Mouse (Mus musculus) kidney, postnatal 0 days (tissue): ENCODE measurements around the gene Meis3. TPM values are rescaled to one million over a fixed set of nuclear protein-coding genes. Genes with fewer than 3 reads are reported as not detected.

Experiments used
- ATAC-seq: fragments of 200-750 bp; cut with Nextera tagmentation; replicated peaks from 2 replicates; pipeline ENCODE4 v1.8.0; 2017; ENCODE audit warnings: low read depth, moderate number of reproducible peaks, moderate TSS enrichment, moderate library complexity; ENCODE audit not compliant: low FRiP score
- DNase-seq: peaks from one replicate; pipeline ENCODE4 v3.0.0-alpha.2; 2016; ENCODE audit warnings: low spot score
- H3K27ac ChIP-seq: fragments of 300-500 bp; sonication (generic); 2 replicates; pipeline ENCODE4 v1.5.1; 2014; ENCODE audit warnings: mild to moderate bottlenecking
- H3K27me3 ChIP-seq: fragments of 300-500 bp; sonication (generic); 2 replicates; pipeline ENCODE4 v1.6.1; 2014; ENCODE audit warnings: low read length, mixed read lengths; ENCODE audit not compliant: insufficient read depth
- H3K36me3 ChIP-seq: fragments of 300-500 bp; sonication (generic); 2 replicates; pipeline ENCODE4 v1.6.1; 2014; ENCODE audit warnings: low read length, mixed read lengths; ENCODE audit not compliant: insufficient read depth
- H3K4me1 ChIP-seq: fragments of 300-500 bp; sonication (generic); replicated peaks from 2 replicates; pipeline ENCODE4 v1.6.1; 2014; ENCODE audit warnings: antibody characterized with exemption, low read length, mixed read lengths; ENCODE audit not compliant: insufficient read depth
- H3K4me2 ChIP-seq: fragments of 300-500 bp; sonication (generic); 2 replicates; pipeline ENCODE4 v1.6.1; 2014; ENCODE audit warnings: mild to moderate bottlenecking, low read length, moderate library complexity, mixed read lengths
- H3K4me3 ChIP-seq: fragments of 300-500 bp; sonication (generic); replicated peaks from 2 replicates; pipeline ENCODE4 v1.5.1; 2014; ENCODE audit warnings: low read depth, low read length
- H3K9ac ChIP-seq: fragments of 300-500 bp; sonication (generic); 2 replicates; pipeline ENCODE4 v1.6.1; 2014; ENCODE audit warnings: low read depth, low read length
- H3K9me3 ChIP-seq: fragments of 300-500 bp; sonication (generic); replicated peaks from 2 replicates; pipeline ENCODE4 v1.6.1; 2016; ENCODE audit warnings: low read length, inconsistent platforms, mixed read lengths
- CTCF ChIP-seq: IDR thresholded peaks from 2 replicates; pipeline ENCODE4 v1.5.1; 2016; ENCODE audit warnings: antibody characterized with exemption, low read depth, mild to moderate bottlenecking, moderate library complexity
- WGBS: fragments of 180-500 bp; shearing (Covaris S2); extraction: QIAGEN DNeasy Blood & Tissue Kit; methylation state at CpG from one replicate; pipeline ENCODE4 v1.1.7; 2014; 5-methylcytosine and 5-hydroxymethylcytosine counted together
- polyA plus RNA-seq: library from polyadenylated mRNA; unstranded; fragments of >200 nt; fragmentation: Nextera tagmentation; extraction: Ambion mirVana; gene quantifications from 2 replicates; pipeline ENCODE4 v1.2.1, GENCODE M21; 2015

The Meis3 gene
- polyA plus RNA-seq, 1 experiment from 2014 or later: 12.9 TPM

- 62% methylated on average over 9 of the region's 9 CpGs for WGBS
- no peak for TF ChIP-seq CTCF
- Histone ChIP-seq H3K4me2 (no peak overlapping the region), H3K9ac (no peak overlapping the region), H3K9me3 (no peaks in the 10 kb centered on the region), H3K27me3 (peaks cover 10% of the 10 kb centered on the region; the same call in 1 of the 2 replicates), H3K27ac (no peak overlapping the region), H3K4me3 (no peak overlapping the region), H3K36me3 (no peaks in the 10 kb centered on the region), H3K4me1 (no peaks in the 10 kb centered on the region)
- DNase-seq (no peak), ATAC-seq (no peak)
These were observed 19.6 kb upstream of the Meis3 start for GRCm38 (mm10) chr7:16155132-16155872.

GRCm38 (mm10) chr7:16156105-16156714, 18.7 kb upstream of the Meis3 start:
- Histone ChIP-seq H3K27me3 (peaks cover 10% of the 10 kb centered on the region; the same call in 1 of the 2 replicates), H3K4me1 (no peaks in the 10 kb centered on the region), H3K9ac (no peak overlapping the region), H3K36me3 (no peaks in the 10 kb centered on the region), H3K4me2 (no peak overlapping the region), H3K9me3 (no peaks in the 10 kb centered on the region), H3K4me3 (no peak overlapping the region), H3K27ac (no peak overlapping the region)
- WGBS: 50% methylated on average over 8 of the region's 8 CpGs
- DNase-seq (no peak), ATAC-seq (no peak)
- no peak for TF ChIP-seq CTCF

- Histone ChIP-seq H3K4me3 (no peak overlapping the region), H3K9ac (no peak overlapping the region), H3K4me1 (no peaks in the 10 kb centered on the region), H3K4me2 (peak overlapping the region; percentile 28; the same call in 1 of the 2 replicates), H3K36me3 (no peaks in the 10 kb centered on the region), H3K9me3 (no peaks in the 10 kb centered on the region), H3K27ac (no peak overlapping the region), H3K27me3 (peaks cover 10% of the 10 kb centered on the region; the same call in 1 of the 2 replicates)
- TF ChIP-seq CTCF: no peak
- WGBS: 9% methylated on average over 39 of the region's 39 CpGs
- ATAC-seq (0 out of 2 replicates have a peak, but pooled peaks have one; percentile 23), DNase-seq (no peak)
These were observed 16.2 kb upstream of the Meis3 start for GRCm38 (mm10) chr7:16158735-16159134.

- Histone ChIP-seq H3K4me3 (no peak overlapping the region), H3K27ac (no peak overlapping the region), H3K9me3 (no peaks in the 10 kb centered on the region), H3K9ac (no peak overlapping the region), H3K4me1 (no peaks in the 10 kb centered on the region), H3K27me3 (peaks cover 10% of the 10 kb centered on the region; the same call in 1 of the 2 replicates), H3K36me3 (no peaks in the 10 kb centered on the region), H3K4me2 (no peak overlapping the region)
- ATAC-seq: no peak
- no peak for TF ChIP-seq CTCF
- no peak for DNase-seq
- WGBS: 73% methylated on average over 3 of the region's 3 CpGs
These were observed 14.2 kb upstream of the Meis3 start for GRCm38 (mm10) chr7:16160702-16161101.

GRCm38 (mm10) chr7:16161302-16161701, 13.6 kb upstream of the Meis3 start:
- DNase-seq: no peak
- no peak overlapping the region for H3K9ac ChIP-seq
- H3K4me3 ChIP-seq: no peak overlapping the region
- H3K9me3 ChIP-seq: no peaks in the 10 kb centered on the region
- no peak for ATAC-seq
- H3K36me3 ChIP-seq: no peaks in the 10 kb centered on the region
- no peak overlapping the region for H3K27ac ChIP-seq
- 80% methylated on average over 9 of the region's 9 CpGs for WGBS
- no peaks in the 10 kb centered on the region for H3K4me1 ChIP-seq
- H3K27me3 ChIP-seq: peaks cover 10% of the 10 kb centered on the region; the same call in 1 of the 2 replicates
- no peak for TF ChIP-seq CTCF
- no peak overlapping the region for H3K4me2 ChIP-seq

- DNase-seq: no peak
- Histone ChIP-seq H3K27ac (no peak overlapping the region), H3K4me1 (no peaks in the 10 kb centered on the region), H3K9me3 (no peaks in the 10 kb centered on the region), H3K4me3 (no peak overlapping the region), H3K27me3 (peaks cover 10% of the 10 kb centered on the region; the same call in 1 of the 2 replicates), H3K4me2 (no peak overlapping the region), H3K9ac (no peak overlapping the region), H3K36me3 (no peaks in the 10 kb centered on the region)
- ATAC-seq: no peak
- 80% methylated on average over 7 of the region's 7 CpGs for WGBS
- TF ChIP-seq CTCF: no peak
These were observed 12.9 kb upstream of the Meis3 start for GRCm38 (mm10) chr7:16162036-16162435.
